Mouse (Mus musculus) myocyte (in vitro differentiated cells): Measurements from ENCODE around the gene Arhgap33. TPM values are rescaled to one million over a fixed set of nuclear protein-coding genes. Genes with fewer than 3 reads are reported as not detected.
"Not testable (repeated sequence)": the region's sequence is repeated elsewhere in the genome, so short reads cannot be mapped to it uniquely, and the experiment has no call there.

ENCODE experiments used
- H3K27me3 ChIP-seq: one replicate; pipeline ENCODE4 v1.6.1; 2011; ENCODE audit not compliant: control insufficient read depth, insufficient read depth, insufficient read length
- H3K36me3 ChIP-seq: one replicate; pipeline ENCODE4 v1.6.1; 2011; ENCODE audit not compliant: control insufficient read depth, insufficient read depth
- H3K4me2 ChIP-seq: one replicate; pipeline ENCODE4 v1.6.1; 2011; ENCODE audit warnings: low read depth, control low read depth
- H3K4me3 ChIP-seq: one replicate; pipeline ENCODE4 v1.5.1; 2011; ENCODE audit warnings: mild to moderate bottlenecking, control low read depth, moderate library complexity
- H3K79me2 ChIP-seq: one replicate; pipeline ENCODE4 v1.6.1; 2011; ENCODE audit not compliant: control insufficient read depth, insufficient read depth
- H3ac ChIP-seq: one replicate; pipeline ENCODE4 v1.6.1; 2011; ENCODE audit not compliant: control insufficient read depth, insufficient read length
- CEBPB ChIP-seq: IDR thresholded peaks from 2 replicates; pipeline ENCODE4 v1.6.1; 2011; ENCODE audit warnings: mild to moderate bottlenecking, moderate library complexity; ENCODE audit not compliant: poor library complexity, insufficient read depth, severe bottlenecking
- E2F4 ChIP-seq: IDR thresholded peaks from one replicate; pipeline ENCODE4 v1.6.1; 2011; ENCODE audit warnings: mild to moderate bottlenecking, control low read depth, moderate library complexity; ENCODE audit not compliant: insufficient read depth
- MAX ChIP-seq: IDR thresholded peaks from one replicate; pipeline ENCODE4 v1.6.1; 2011; ENCODE audit warnings: low read depth, mild to moderate bottlenecking, control low read depth
- MYOD1 ChIP-seq, 3 experiments: IDR thresholded peaks; one replicate each; pipeline ENCODE4 v1.6.1; 2011; ENCODE audit warnings: control low read depth in 2 of 3, low read depth in 2 of 3, mild to moderate bottlenecking in 2 of 3, moderate library complexity in 1 of 3; ENCODE audit not compliant: insufficient read length in 2 of 3, control insufficient read depth in 1 of 3
- MYOG ChIP-seq, 3 experiments: IDR thresholded peaks; one replicate each; pipeline ENCODE4 v1.6.1; 2011; ENCODE audit warnings: control low read depth in 2 of 3, low read depth in 2 of 3, mild to moderate bottlenecking in 2 of 3; ENCODE audit not compliant: insufficient read length in 2 of 3, control insufficient read depth in 1 of 3, insufficient read depth in 1 of 3
- POLR2A ChIP-seq: IDR thresholded peaks from one replicate; pipeline ENCODE4 v1.6.1; 2011; ENCODE audit warnings: low read depth, mild to moderate bottlenecking, control low read depth, moderate library complexity; ENCODE audit not compliant: insufficient read length
- POLR2AphosphoS2 ChIP-seq: IDR thresholded peaks from one replicate; pipeline ENCODE4 v1.6.1; 2011; ENCODE audit warnings: low read depth, control low read depth; ENCODE audit not compliant: insufficient read length
- REST ChIP-seq: IDR thresholded peaks from one replicate; pipeline ENCODE4 v1.6.1; 2011; ENCODE audit warnings: mild to moderate bottlenecking, control low read depth, moderate library complexity; ENCODE audit not compliant: insufficient read depth, insufficient read length
- SRF ChIP-seq: IDR thresholded peaks from one replicate; pipeline ENCODE4 v1.6.1; 2011; ENCODE audit warnings: low read depth; ENCODE audit not compliant: control insufficient read depth, insufficient read length
- TCF12 ChIP-seq: IDR thresholded peaks from one replicate; pipeline ENCODE4 v1.6.1; 2011; ENCODE audit warnings: mild to moderate bottlenecking, control low read depth; ENCODE audit not compliant: poor library complexity, insufficient read depth, severe bottlenecking
- TCF3 ChIP-seq: IDR thresholded peaks from one replicate; pipeline ENCODE4 v1.6.1; 2011; ENCODE audit warnings: low read depth, control low read depth; ENCODE audit not compliant: insufficient read length
- USF1 ChIP-seq: IDR thresholded peaks from one replicate; pipeline ENCODE4 v1.6.1; 2011; ENCODE audit warnings: low read depth, mild to moderate bottlenecking, control low read depth, moderate library complexity
- polyA plus RNA-seq: library from polyadenylated mRNA; unstranded; fragments of >200 nt; fragmentation: generic; extraction: Trizol; gene quantifications from one replicate; pipeline ENCODE4 v1.2.1, GENCODE M21; 2012; ENCODE audit warnings: missing spikeins

Gene Arhgap33
- polyA plus RNA-seq, 1 experiment: 8.7 TPM

- Histone ChIP-seq H3K4me3 (no peak overlapping the region), H3K27me3 (peaks cover 19% of the 10 kb centered on the region), H3K36me3 (no peaks in the 10 kb centered on the region), H3K79me2 (no peaks in the 10 kb centered on the region), H3K4me2 (no peak overlapping the region), H3ac (no peak overlapping the region)
- TF ChIP-seq CEBPB: no peak
- TF ChIP-seq POLR2AphosphoS2: no peak
- no peak for TF ChIP-seq POLR2A
- no peak for TF ChIP-seq TCF12
- no peak for TF ChIP-seq REST
- TF ChIP-seq USF1: no peak
- no peak for TF ChIP-seq E2F4
- no peak for TF ChIP-seq SRF
- no peak for TF ChIP-seq MAX
- no peak for TF ChIP-seq TCF3
- TF ChIP-seq MYOD1 (IDR thresholded peaks at IDR 0.05; ENCODE audit: control insufficient read depth in 1 of 3, insufficient read length in 2 of 3, low read depth in 2 of 3): no peak
- no peak for TF ChIP-seq MYOG (IDR thresholded peaks at IDR 0.05; ENCODE audit: control insufficient read depth in 1 of 3, insufficient read depth in 1 of 3, insufficient read length in 2 of 3, low read depth in 2 of 3)
These were observed 19.7 kb downstream of the Arhgap33 start for GRCm38 (mm10) chr7:30515003-30515760.

GRCm38 (mm10) chr7:30508061-30508460 lies 26.8 kb downstream of the Arhgap33 start:
- no peak overlapping the region for H3K4me3 ChIP-seq
- no peak overlapping the region for H3ac ChIP-seq
- TF ChIP-seq CEBPB (no peak), MYOD1 (IDR thresholded peaks at IDR 0.05; ENCODE audit: control insufficient read depth in 1 of 3, insufficient read length in 2 of 3, low read depth in 2 of 3) (no peak), TCF3 (no peak), REST (no peak), POLR2A (no peak), MYOG (IDR thresholded peaks at IDR 0.05; ENCODE audit: control insufficient read depth in 1 of 3, insufficient read depth in 1 of 3, insufficient read length in 2 of 3, low read depth in 2 of 3) (no peak), USF1 (no peak), MAX (no peak), E2F4 (no peak), TCF12 (no peak), POLR2AphosphoS2 (no peak), SRF (no peak)
- peaks cover 30% of the 10 kb centered on the region for H3K27me3 ChIP-seq
- no peaks in the 10 kb centered on the region for H3K36me3 ChIP-seq
- no peak overlapping the region for H3K4me2 ChIP-seq
- no peaks in the 10 kb centered on the region for H3K79me2 ChIP-seq

GRCm38 (mm10) chr7:30501159-30501558 lies 33.7 kb downstream of the Arhgap33 start:
- not testable (repeated sequence) for H3K36me3 ChIP-seq, H3ac ChIP-seq, H3K27me3 ChIP-seq, H3K4me3 ChIP-seq, H3K4me2 ChIP-seq, H3K79me2 ChIP-seq

- H3K4me3 ChIP-seq, H3K79me2 ChIP-seq, H3K4me2 ChIP-seq, H3ac ChIP-seq, H3K36me3 ChIP-seq: not testable (repeated sequence)
- H3K27me3 ChIP-seq: peaks cover 24% of the 10 kb centered on the region
These were observed 39.3 kb downstream of the Arhgap33 start for GRCm38 (mm10) chr7:30495506-30496042.

- Histone ChIP-seq H3K79me2 (no peaks in the 10 kb centered on the region), H3K36me3 (no peaks in the 10 kb centered on the region)
These were observed 41.4 kb downstream of the Arhgap33 start, which contains the start of gene Prodh2 for GRCm38 (mm10) chr7:30493401-30493931. Prodh2 (plus strand) TSS chr7:30493622.

More at GRCm38 (mm10) chr7:30493401-30493931, 41.4 kb downstream of the Arhgap33 start, which contains the start of gene Prodh2:
- Histone ChIP-seq H3K4me3 (no peak within 1 kb of the TSS), H3K4me2 (no peak within 1 kb of the TSS), H3K27me3 (peaks cover 24% of the 10 kb centered on the region), H3ac (no peak within 1 kb of the TSS)
- TF ChIP-seq SRF (no peak), TCF12 (no peak), USF1 (no peak), MYOG (IDR thresholded peaks at IDR 0.05; ENCODE audit: control insufficient read depth in 1 of 3, insufficient read depth in 1 of 3, insufficient read length in 2 of 3, low read depth in 2 of 3) (no peak), POLR2A (no peak), TCF3 (no peak), MAX (no peak)
